Mouse (Mus musculus) MEL (cell line): Measurements from ENCODE around the gene Lhfpl5. TPM values are rescaled to one million over a fixed set of nuclear protein-coding genes. Genes with fewer than 3 reads are reported as not detected.

Source experiments
- DNase-seq: peaks from one replicate; pipeline ENCODE4 v3.0.0; 2011; ENCODE audit warnings: low read depth, low spot score
- H3K27ac ChIP-seq: 2 replicates; pipeline ENCODE4 v1.5.1; 2012; ENCODE audit warnings: low read depth, mild to moderate bottlenecking, control low read depth, low read length, moderate library complexity; ENCODE audit not compliant: control insufficient read depth
- H3K27me3 ChIP-seq, 2 experiments: fragments of 150-350 bp in 1 of 2; sonication (generic) in 1 of 2; 2 replicates each; pipeline ENCODE4 v1.6.1; 2012; ENCODE audit warnings: low read length in 2 of 2, mild to moderate bottlenecking in 2 of 2, improper control_type of control experiment in 1 of 2, moderate library complexity in 1 of 2; ENCODE audit not compliant: insufficient read depth in 2 of 2, control insufficient read depth in 1 of 2
- H3K36me3 ChIP-seq, 2 experiments: 2 replicates each; pipeline ENCODE4 v1.6.1; 2012 to 2014; ENCODE audit warnings: low read length in 2 of 2, improper control_type of control experiment in 1 of 2, inconsistent platforms in 1 of 2, mild to moderate bottlenecking in 1 of 2; ENCODE audit not compliant: insufficient read depth in 2 of 2, control insufficient read depth in 1 of 2
- H3K4me1 ChIP-seq, 2 experiments: fragments of 150-350 bp in 1 of 2; sonication (generic) in 1 of 2; 2 replicates each; pipeline ENCODE4 v1.6.1; 2012; ENCODE audit warnings: low read length in 2 of 2, improper control_type of control experiment in 1 of 2, mild to moderate bottlenecking in 1 of 2; ENCODE audit not compliant: insufficient read depth in 2 of 2, control insufficient read depth in 1 of 2
- H3K4me3 ChIP-seq, 2 experiments: fragments of 150-350 bp in 1 of 2; sonication (generic) in 1 of 2; 2 replicates each; pipeline ENCODE4 v1.5.1; 2012; ENCODE audit warnings: low read depth in 2 of 2, low read length in 2 of 2, mild to moderate bottlenecking in 2 of 2, moderate library complexity in 2 of 2, control low read depth in 1 of 2, improper control_type of control experiment in 1 of 2; ENCODE audit not compliant: control insufficient read depth in 1 of 2, insufficient read depth in 1 of 2
- H3K79me2 ChIP-seq: 2 replicates; pipeline ENCODE4 v1.6.1; 2012; ENCODE audit warnings: mild to moderate bottlenecking, low read length, moderate library complexity; ENCODE audit not compliant: control insufficient read depth, poor library complexity, insufficient read depth
- H3K9ac ChIP-seq: 2 replicates; pipeline ENCODE4 v1.6.1; 2012; ENCODE audit warnings: low read depth, mild to moderate bottlenecking, control low read depth, low read length, moderate library complexity; ENCODE audit not compliant: control insufficient read depth, poor library complexity, severe bottlenecking
- H3K9me3 ChIP-seq: fragments of 150-350 bp; sonication (generic); replicated peaks from 2 replicates; pipeline ENCODE4 v1.6.1; 2012; ENCODE audit warnings: mild to moderate bottlenecking, low read length, improper control_type of control experiment, moderate library complexity; ENCODE audit not compliant: insufficient read depth
- BHLHE40 ChIP-seq: IDR thresholded peaks from 2 replicates; pipeline ENCODE4 v1.6.1; 2012; ENCODE audit warnings: low read depth, mild to moderate bottlenecking, inconsistent platforms, low read length, improper control_type of control experiment, borderline replicate concordance
- CHD2 ChIP-seq: IDR thresholded peaks from 2 replicates; pipeline ENCODE4 v1.6.1; 2011; ENCODE audit warnings: low read length, improper control_type of control experiment
- E2F4 ChIP-seq: IDR thresholded peaks from 2 replicates; pipeline ENCODE4 v1.6.1; 2011; ENCODE audit warnings: low read depth, low read length, improper control_type of control experiment, borderline replicate concordance
- ELF1 ChIP-seq: IDR thresholded peaks from 2 replicates; pipeline ENCODE4 v1.6.1; 2014; ENCODE audit warnings: low read depth, mild to moderate bottlenecking, inconsistent platforms, low read length, improper control_type of control experiment, moderate library complexity
- GABPA ChIP-seq: IDR thresholded peaks from 2 replicates; pipeline ENCODE4 v1.6.1; 2012; ENCODE audit warnings: low read depth, mild to moderate bottlenecking, inconsistent platforms, low read length, improper control_type of control experiment, moderate library complexity
- HCFC1 ChIP-seq: IDR thresholded peaks from 2 replicates; pipeline ENCODE4 v1.6.1; 2012; ENCODE audit warnings: low read depth, mild to moderate bottlenecking, inconsistent platforms, low read length, improper control_type of control experiment, moderate library complexity
- MAX ChIP-seq: IDR thresholded peaks from 2 replicates; pipeline ENCODE4 v1.6.1; 2011; ENCODE audit warnings: low read length, improper control_type of control experiment
- MAZ ChIP-seq: IDR thresholded peaks from 2 replicates; pipeline ENCODE4 v1.6.1; 2012; ENCODE audit warnings: low read depth, mild to moderate bottlenecking, inconsistent platforms, low read length, improper control_type of control experiment
- MEF2A ChIP-seq: IDR thresholded peaks from 2 replicates; pipeline ENCODE4 v1.6.1; 2014; ENCODE audit warnings: low read depth, mild to moderate bottlenecking, inconsistent platforms, low read length, improper control_type of control experiment; ENCODE audit not compliant: poor library complexity, insufficient replicate concordance, severe bottlenecking; ENCODE audit errors: extremely low read depth
- MYB ChIP-seq: IDR thresholded peaks from 2 replicates; pipeline ENCODE4 v1.6.1; 2011; ENCODE audit warnings: mild to moderate bottlenecking, low read depth, low read length, improper control_type of control experiment
- MYC ChIP-seq: IDR thresholded peaks from 2 replicates; pipeline ENCODE4 v1.6.1; 2011; ENCODE audit warnings: low read depth, mild to moderate bottlenecking, low read length, improper control_type of control experiment, moderate library complexity
- NRF1 ChIP-seq: IDR thresholded peaks from 2 replicates; pipeline ENCODE4 v1.6.1; 2014; ENCODE audit warnings: low read depth, mild to moderate bottlenecking, inconsistent platforms, low read length, improper control_type of control experiment, moderate library complexity; ENCODE audit not compliant: poor library complexity, insufficient read depth, severe bottlenecking
- POLR2A ChIP-seq, 2 experiments: IDR thresholded peaks; 2 replicates each; pipeline ENCODE4 v1.6.1; 2011 to 2012; ENCODE audit warnings: low read length in 2 of 2, mild to moderate bottlenecking in 2 of 2, control low read depth in 1 of 2, improper control_type of control experiment in 1 of 2, low read depth in 1 of 2, moderate library complexity in 1 of 2; ENCODE audit not compliant: control insufficient read depth in 1 of 2, insufficient read depth in 1 of 2, poor library complexity in 1 of 2
- POLR2AphosphoS2 ChIP-seq: IDR thresholded peaks from 2 replicates; pipeline ENCODE4 v1.6.1; 2011; ENCODE audit warnings: low read length, improper control_type of control experiment
- RCOR1 ChIP-seq: IDR thresholded peaks from 2 replicates; pipeline ENCODE4 v1.6.1; 2012; ENCODE audit warnings: low read depth, mild to moderate bottlenecking, inconsistent platforms, low read length, improper control_type of control experiment
- SMC3 ChIP-seq: IDR thresholded peaks from 2 replicates; pipeline ENCODE4 v1.6.1; 2011; ENCODE audit warnings: low read depth, low read length, improper control_type of control experiment
- TAL1 ChIP-seq: IDR thresholded peaks from 2 replicates; pipeline ENCODE4 v1.6.1; 2012; ENCODE audit warnings: mild to moderate bottlenecking, inconsistent platforms, low read length, moderate library complexity, mixed read lengths
- TCF12 ChIP-seq: IDR thresholded peaks from 2 replicates; pipeline ENCODE4 v1.6.1; 2014; ENCODE audit warnings: low read depth, mild to moderate bottlenecking, inconsistent platforms, low read length, improper control_type of control experiment, moderate library complexity
- USF1 ChIP-seq: IDR thresholded peaks from 2 replicates; pipeline ENCODE4 v1.6.1; 2014; ENCODE audit warnings: low read depth, mild to moderate bottlenecking, inconsistent platforms, low read length, improper control_type of control experiment, moderate library complexity
- USF2 ChIP-seq, 2 experiments: IDR thresholded peaks; 2 replicates each; pipeline ENCODE4 v1.6.1; 2011 to 2012; ENCODE audit warnings: improper control_type of control experiment in 2 of 2, low read length in 2 of 2, borderline replicate concordance in 1 of 2, inconsistent platforms in 1 of 2, low read depth in 1 of 2, mild to moderate bottlenecking in 1 of 2; ENCODE audit not compliant: insufficient read depth in 1 of 2
- ZKSCAN1 ChIP-seq: IDR thresholded peaks from 2 replicates; pipeline ENCODE4 v1.6.1; 2012; ENCODE audit warnings: low read depth, mild to moderate bottlenecking, inconsistent platforms, low read length, improper control_type of control experiment, moderate library complexity
- polyA plus RNA-seq, 2 experiments: library from polyadenylated mRNA; stranded (reverse) in 1 of 2; unstranded in 1 of 2; fragments of >175 nt in 1 of 2; fragments of >200 nt in 1 of 2; gene quantifications; 2 replicates each; pipeline versions ENCODE4 v1.2.1 to v1.2.4; 2012; ENCODE audit warnings: low replicate concordance in 2 of 2, low read depth in 1 of 2; ENCODE audit not compliant: insufficient read length in 2 of 2, insufficient read depth in 1 of 2, missing spikeins in 1 of 2
- total RNA-seq: library from RNA; depleted of rRNA; stranded (reverse); fragments of 300-350 nt; gene quantifications from 2 replicates; pipeline ENCODE4 v1.2.3, GENCODE M21; 2012

Lhfpl5 gene
- total and polyA plus RNA-seq, 3 experiments: 0.19 TPM; not detected in 2

- H3K9ac ChIP-seq: no peak overlapping the region
- peaks cover 7 to 23% of the 10 kb centered on the region in 2 experiments for H3K36me3 ChIP-seq
- no peaks in the 10 kb centered on the region for H3K79me2 ChIP-seq
- no peak for DNase-seq
- H3K27ac ChIP-seq: no peak overlapping the region
- TF ChIP-seq BHLHE40 (no peak), TAL1 (no peak), SMC3 (no peak), MYC (no peak), TCF12 (no peak), CHD2 (no peak), MEF2A (no peak), GABPA (no peak), RCOR1 (no peak), POLR2A (IDR thresholded peaks at IDR 0.05; ENCODE audit: control insufficient read depth in 1 of 2, insufficient read depth in 1 of 2, low read depth in 1 of 2, low read length in 2 of 2, poor library complexity in 1 of 2) (no peak; a peak in 1 of 4 replicates), USF1 (no peak), POLR2AphosphoS2 (no peak), HCFC1 (no peak), NRF1 (no peak), MAX (no peak), USF2 (IDR thresholded peaks at IDR 0.05; ENCODE audit: borderline replicate concordance in 1 of 2, insufficient read depth in 1 of 2, low read depth in 1 of 2, low read length in 2 of 2) (no peak), ZKSCAN1 (no peak)
- no peaks in the 10 kb centered on the region for H3K9me3 ChIP-seq
- H3K4me3 ChIP-seq: no peak overlapping the region
- H3K4me1 ChIP-seq: peaks cover 8 to 15% of the 10 kb centered on the region in 2 experiments; a peak in 3 of 4 replicates
- no peaks in the 10 kb centered on the region for H3K27me3 ChIP-seq
These were observed 11.1 kb downstream of the Lhfpl5 start for GRCm38 (mm10) chr17:28586509-28586908.

DNA sequence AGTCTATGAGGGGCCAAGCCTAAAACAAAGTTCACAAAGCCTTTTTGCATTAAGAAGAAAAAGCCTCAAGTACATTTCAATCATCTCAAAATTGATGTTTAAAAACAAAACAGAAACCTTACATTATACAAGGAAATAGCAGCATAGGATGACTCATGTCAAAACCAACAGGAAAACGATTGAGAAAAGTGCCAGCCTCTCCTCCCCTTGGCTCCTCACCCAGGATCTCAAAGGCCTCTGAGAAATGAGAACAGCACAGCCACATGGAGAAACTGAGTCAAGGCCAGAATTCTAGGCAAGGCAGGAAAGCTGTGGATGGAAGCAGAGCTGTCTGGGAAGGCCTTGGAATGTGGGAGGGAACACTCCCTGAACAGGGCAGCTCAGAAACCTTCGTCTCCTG, 13.2 kb downstream of the Lhfpl5 start:
- TF ChIP-seq TAL1 (no peak), HCFC1 (no peak), MEF2A (no peak), MAZ (no peak), ELF1 (no peak), MYB (no peak), MAX (no peak), E2F4 (no peak)
- Histone ChIP-seq H3K4me3 (no peak overlapping the region), H3K27me3 (no peaks in the 10 kb centered on the region), H3K36me3 (peaks cover 26 to 35% of the 10 kb centered on the region in 2 experiments), H3K9me3 (no peaks in the 10 kb centered on the region), H3K79me2 (no peaks in the 10 kb centered on the region), H3K4me1 (peaks cover 22 to 35% of the 10 kb centered on the region in 2 experiments), H3K27ac (no peak overlapping the region), H3K9ac (no peak overlapping the region)
- DNase-seq: no peak
